Mouse (Mus musculus) midbrain, embryonic 12.5 days (tissue): ENCODE measurements around the gene Filip1l. TPM values are rescaled to one million over a fixed set of nuclear protein-coding genes. Genes with fewer than 3 reads are reported as not detected.
A peak's percentile ranks its signal among the peaks of the same experiment; 100 is the strongest.

Source experiments
- ATAC-seq: fragments of 200-750 bp; cut with Nextera tagmentation; 2 replicates; pipeline ENCODE4 v1.8.0; 2017; ENCODE audit warnings: low read depth, moderate TSS enrichment, moderate library complexity; ENCODE audit not compliant: low FRiP score
- H3K27ac ChIP-seq: fragments of 300-500 bp; sonication (generic); replicated peaks from 2 replicates; pipeline ENCODE4 v1.5.1; 2016; ENCODE audit warnings: mild to moderate bottlenecking
- H3K27me3 ChIP-seq: fragments of 300-500 bp; sonication (generic); 2 replicates; pipeline ENCODE4 v1.6.1; 2016; ENCODE audit warnings: mild to moderate bottlenecking
- H3K36me3 ChIP-seq: fragments of 300-500 bp; sonication (generic); 2 replicates; pipeline ENCODE4 v1.6.1; 2016
- H3K4me1 ChIP-seq: fragments of 300-500 bp; sonication (generic); 2 replicates; pipeline ENCODE4 v1.6.1; 2016
- H3K4me2 ChIP-seq: fragments of 300-500 bp; sonication (generic); replicated peaks from 2 replicates; pipeline ENCODE4 v1.6.1; 2016; ENCODE audit warnings: mild to moderate bottlenecking, moderate library complexity
- H3K4me3 ChIP-seq: fragments of 300-500 bp; sonication (generic); 2 replicates; pipeline ENCODE4 v1.5.1; 2016; ENCODE audit warnings: mild to moderate bottlenecking
- H3K9ac ChIP-seq: fragments of 300-500 bp; sonication (generic); replicated peaks from 2 replicates; pipeline ENCODE4 v1.6.1; 2016; ENCODE audit warnings: mild to moderate bottlenecking, moderate library complexity
- H3K9me3 ChIP-seq: fragments of 300-500 bp; sonication (generic); 2 replicates; pipeline ENCODE4 v1.6.1; 2016; ENCODE audit warnings: mild to moderate bottlenecking
- WGBS: fragments of 180-500 bp; shearing (Covaris S2); methylation state at CpG from one replicate; pipeline ENCODE4 v1.1.7; 2016; 5-methylcytosine and 5-hydroxymethylcytosine counted together
- polyA plus RNA-seq: library from polyadenylated mRNA; unstranded; fragments of >200 nt; fragmentation: Nextera tagmentation; extraction: Ambion mirVana; gene quantifications from 2 replicates; pipeline ENCODE4 v1.2.1, GENCODE M21; 2016

Gene Filip1l
- polyA plus RNA-seq, 1 experiment from 2014 or later = 7.0 TPM

- 84% methylated on average over 5 of the region's 5 CpGs for WGBS
- ATAC-seq = no peak
These were observed 50.9 kb downstream of the Filip1l start for GRCm38 (mm10) chr16:57403825-57404224.

GRCm38 (mm10) chr16:57412766-57413165, 59.9 kb downstream of the Filip1l start:
- WGBS = 71% methylated on average over 4 of the region's 4 CpGs
- Histone ChIP-seq H3K9ac (no peak overlapping the region), H3K27ac (no peak overlapping the region), H3K9me3 (no peaks in the 10 kb centered on the region), H3K4me2 (no peak overlapping the region), H3K4me1 (no peaks in the 10 kb centered on the region), H3K4me3 (no peak overlapping the region), H3K36me3 (no peaks in the 10 kb centered on the region), H3K27me3 (no peaks in the 10 kb centered on the region)
- no peak for ATAC-seq

More at GRCm38 (mm10) chr16:57403825-57404224, 50.9 kb downstream of the Filip1l start:
- Histone ChIP-seq H3K9me3 (no peaks in the 10 kb centered on the region), H3K4me3 (no peak overlapping the region), H3K9ac (no peak overlapping the region), H3K4me1 (no peaks in the 10 kb centered on the region), H3K4me2 (no peak overlapping the region), H3K36me3 (no peaks in the 10 kb centered on the region), H3K27ac (no peak overlapping the region), H3K27me3 (no peaks in the 10 kb centered on the region)

GRCm38 (mm10) chr16:57416049-57416448, 63.2 kb downstream of the Filip1l start:
- peak; percentile 38; the same call in 1 of the 2 replicates for ATAC-seq
- 77% methylated on average over 2 of the region's 2 CpGs for WGBS
- no peaks in the 10 kb centered on the region for H3K36me3 ChIP-seq

GRCm38 (mm10) chr16:57417017-57417416, 64.1 kb downstream of the Filip1l start:
- Histone ChIP-seq H3K4me1 (peaks cover 4% of the 10 kb centered on the region; the same call in 1 of the 2 replicates), H3K27me3 (no peaks in the 10 kb centered on the region), H3K36me3 (no peaks in the 10 kb centered on the region), H3K9me3 (no peaks in the 10 kb centered on the region), H3K4me3 (no peak overlapping the region), H3K4me2 (no peak overlapping the region), H3K9ac (no peak overlapping the region), H3K27ac (no peak overlapping the region)
- ATAC-seq = no peak
- WGBS = 82% methylated on average over 9 of the region's 9 CpGs

More at GRCm38 (mm10) chr16:57416049-57416448, 63.2 kb downstream of the Filip1l start:
- H3K4me1 ChIP-seq = no peaks in the 10 kb centered on the region
- H3K27ac ChIP-seq = no peak overlapping the region
- no peaks in the 10 kb centered on the region for H3K27me3 ChIP-seq
- H3K4me2 ChIP-seq = no peak overlapping the region
- H3K4me3 ChIP-seq = no peak overlapping the region
- H3K9me3 ChIP-seq = no peaks in the 10 kb centered on the region
- no peak overlapping the region for H3K9ac ChIP-seq

- 72% methylated on average over 1 of the region's 1 CpGs for WGBS
- Histone ChIP-seq H3K27ac (no peak overlapping the region), H3K27me3 (no peaks in the 10 kb centered on the region), H3K4me2 (no peak overlapping the region), H3K9me3 (no peaks in the 10 kb centered on the region), H3K36me3 (no peaks in the 10 kb centered on the region), H3K4me3 (no peak overlapping the region), H3K9ac (no peak overlapping the region), H3K4me1 (peaks cover 6% of the 10 kb centered on the region; the same call in 1 of the 2 replicates)
- no peak for ATAC-seq
These were observed 65.1 kb downstream of the Filip1l start for GRCm38 (mm10) chr16:57417955-57418354.

- Histone ChIP-seq H3K27ac (no peak overlapping the region), H3K4me1 (peaks cover 6% of the 10 kb centered on the region; the same call in 1 of the 2 replicates), H3K27me3 (no peaks in the 10 kb centered on the region), H3K4me3 (no peak overlapping the region), H3K36me3 (no peaks in the 10 kb centered on the region), H3K9ac (no peak overlapping the region), H3K9me3 (no peaks in the 10 kb centered on the region), H3K4me2 (no peak overlapping the region)
- 68% methylated on average over 5 of the region's 5 CpGs for WGBS
- ATAC-seq = no peak
These were observed 66.4 kb downstream of the Filip1l start for GRCm38 (mm10) chr16:57419332-57419731.

- WGBS = 92% methylated on average over 5 of the region's 5 CpGs
- H3K36me3 ChIP-seq = no peaks in the 10 kb centered on the region
- no peak overlapping the region for H3K4me2 ChIP-seq
- peaks cover 6% of the 10 kb centered on the region; the same call in 1 of the 2 replicates for H3K4me1 ChIP-seq
- H3K27me3 ChIP-seq = no peaks in the 10 kb centered on the region
- H3K9ac ChIP-seq = no peak overlapping the region
- no peak for ATAC-seq
- H3K27ac ChIP-seq = no peak overlapping the region
- no peaks in the 10 kb centered on the region for H3K9me3 ChIP-seq
- no peak overlapping the region for H3K4me3 ChIP-seq
These were observed 67.0 kb downstream of the Filip1l start for GRCm38 (mm10) chr16:57419881-57420280.

GRCm38 (mm10) chr16:57420773-57421556, 68.1 kb downstream of the Filip1l start:
- Histone ChIP-seq H3K27me3 (no peaks in the 10 kb centered on the region), H3K4me1 (peaks cover 6% of the 10 kb centered on the region; the same call in 1 of the 2 replicates)
- no peak for ATAC-seq

GRCm38 (mm10) chr16:57421680-57422417, 69.0 kb downstream of the Filip1l start:
- 87% methylated on average over 7 of the region's 7 CpGs for WGBS
- Histone ChIP-seq H3K9me3 (no peaks in the 10 kb centered on the region), H3K27ac (no peak overlapping the region), H3K4me1 (peaks cover 6% of the 10 kb centered on the region; the same call in 1 of the 2 replicates), H3K4me3 (no peak overlapping the region), H3K27me3 (no peaks in the 10 kb centered on the region), H3K36me3 (no peaks in the 10 kb centered on the region), H3K4me2 (no peak overlapping the region), H3K9ac (no peak overlapping the region)
- ATAC-seq = no peak

More at GRCm38 (mm10) chr16:57420773-57421556, 68.1 kb downstream of the Filip1l start:
- no peak overlapping the region for H3K4me3 ChIP-seq
- no peak overlapping the region for H3K4me2 ChIP-seq
- H3K36me3 ChIP-seq = no peaks in the 10 kb centered on the region
- WGBS = 72% methylated on average over 8 of the region's 8 CpGs
- no peaks in the 10 kb centered on the region for H3K9me3 ChIP-seq
- H3K9ac ChIP-seq = no peak overlapping the region
- H3K27ac ChIP-seq = no peak overlapping the region

GRCm38 (mm10) chr16:57423001-57423800, 70.3 kb downstream of the Filip1l start:
- 67% methylated on average over 6 of the region's 6 CpGs for WGBS
- no peak for ATAC-seq
- H3K27ac ChIP-seq = no peak overlapping the region
- H3K9ac ChIP-seq = no peak overlapping the region
- H3K36me3 ChIP-seq = no peaks in the 10 kb centered on the region
- peaks cover 6% of the 10 kb centered on the region; the same call in 1 of the 2 replicates for H3K4me1 ChIP-seq
- no peaks in the 10 kb centered on the region for H3K27me3 ChIP-seq
- no peak overlapping the region for H3K4me3 ChIP-seq
- H3K4me2 ChIP-seq = no peak overlapping the region
- no peaks in the 10 kb centered on the region for H3K9me3 ChIP-seq

- 78% methylated on average over 10 of the region's 10 CpGs for WGBS
- Histone ChIP-seq H3K4me3 (no peak overlapping the region), H3K4me2 (no peak overlapping the region), H3K4me1 (peaks cover 6% of the 10 kb centered on the region; the same call in 1 of the 2 replicates), H3K27ac (no peak overlapping the region), H3K36me3 (no peaks in the 10 kb centered on the region), H3K9ac (no peak overlapping the region), H3K9me3 (no peaks in the 10 kb centered on the region), H3K27me3 (no peaks in the 10 kb centered on the region)
- no peak for ATAC-seq
These were observed 73.8 kb downstream of the Filip1l start for GRCm38 (mm10) chr16:57426680-57427079.
